Mouse (Mus musculus) ES-E14 (cell line): ENCODE measurements around the gene Slc35e2.

Experiments
- CHD2 ChIP-seq: IDR thresholded peaks from 2 replicates; pipeline ENCODE4 v1.6.1; 2014; ENCODE audit warnings: mild to moderate bottlenecking, low read depth, low read length, inconsistent platforms
- HCFC1 ChIP-seq: IDR thresholded peaks from 2 replicates; pipeline ENCODE4 v1.6.1; 2012; ENCODE audit warnings: low read length, inconsistent platforms, borderline replicate concordance; ENCODE audit not compliant: insufficient read depth
- MAFK ChIP-seq: IDR thresholded peaks from 2 replicates; pipeline ENCODE4 v1.6.1; 2014; ENCODE audit warnings: mild to moderate bottlenecking, low read depth, low read length, inconsistent platforms; ENCODE audit not compliant: insufficient read depth
- ZC3H11A ChIP-seq: IDR thresholded peaks from 2 replicates; pipeline ENCODE4 v1.6.1; 2012; ENCODE audit warnings: low read depth, mild to moderate bottlenecking, inconsistent platforms, low read length, borderline replicate concordance
- ZNF384 ChIP-seq: IDR thresholded peaks from 2 replicates; pipeline ENCODE4 v1.6.1; 2012; ENCODE audit warnings: low read depth, low read length, inconsistent platforms

- no peak for TF ChIP-seq HCFC1
- no peak for TF ChIP-seq MAFK
- no peak for TF ChIP-seq ZC3H11A
- TF ChIP-seq ZNF384 = no peak
- no peak for TF ChIP-seq CHD2
These were observed 40.3 kb upstream of the Slc35e2 start for GRCm38 (mm10) chr4:155560932-155561331.
